Mouse (Mus musculus) spleen, adult 2 months (tissue): ENCODE results near the gene Ifnb1.
"Not testable (repeated sequence)": the region's sequence is repeated elsewhere in the genome, so short reads cannot be mapped to it uniquely, and the experiment has no call there.

Source experiments
- CTCF ChIP-seq: fragments of 200-500 bp; IDR thresholded peaks from 2 replicates; pipeline ENCODE4 v1.5.1; 2011; ENCODE audit warnings: mild to moderate bottlenecking, inconsistent platforms; ENCODE audit not compliant: insufficient read depth, insufficient read length, insufficient replicate concordance; ENCODE audit errors: extremely low read depth
- POLR2A ChIP-seq: fragments of 200-500 bp; IDR thresholded peaks from 2 replicates; pipeline ENCODE4 v1.6.1; 2011; ENCODE audit warnings: low read depth, low read length, inconsistent platforms

DNA sequence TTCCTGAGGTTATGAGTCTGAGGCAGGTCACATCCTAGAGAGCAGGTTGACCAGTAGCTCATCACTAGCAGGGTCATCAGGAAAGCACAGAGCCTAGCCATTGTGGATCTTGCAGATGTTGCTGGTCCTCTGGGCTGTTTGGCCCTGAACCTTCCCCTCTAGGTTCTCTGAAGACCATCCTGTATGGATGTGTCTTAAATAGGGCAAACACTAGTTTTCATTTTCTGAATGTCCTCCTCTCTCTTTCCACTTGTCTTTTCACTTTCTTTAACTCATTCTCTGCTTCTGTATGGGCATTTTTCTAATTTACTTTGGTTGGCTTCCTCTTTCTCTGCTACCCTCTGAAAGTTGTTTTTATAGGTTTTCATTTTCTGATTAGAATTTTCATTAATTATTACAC, 35.6 kb upstream of the Ifnb1 start, which contains the start of gene Ifna15:
- TF ChIP-seq POLR2A, CTCF: not testable (repeated sequence)
